Comparison of ENCODE assay signal across 33 mouse cellular contexts in genomic region chr4:104918017-104918416, GRCm38 (mm10). TPM values are rescaled to one million over a fixed set of nuclear protein-coding genes. Genes with fewer than 3 reads are reported as not detected.
A peak's percentile ranks its signal among the peaks of the same experiment; 100 is the strongest.
DNase-seq lines count a peak whose midpoint lies in the region; ATAC-seq and TF ChIP-seq lines count a peak whose summit lies in the region.
"Had no signal": no experiment of that assay in that cellular context is flagged by ENCODE, and none has a peak within 500 bp of the region (broad histone marks: within the 10 kb centered on the region; RNA-seq: fewer than 3 reads in every experiment).

No protein-coding gene starts in this region.

- TF ChIP-seq CTCF in layer of hippocampus, adult 2 months (conservative IDR thresholded peaks at IDR 0.05) = no peak

- H3K9me3 ChIP-seq in kidney, embryonic 15.5 days (replicated peaks) = no peaks in the 10 kb centered on the region
- H3K9me3 ChIP-seq: embryonic facial prominence, embryonic 12.5 days; embryonic facial prominence, embryonic 15.5 days; forebrain, embryonic 10.5 days; forebrain, embryonic 13.5 days; heart, embryonic 12.5 days; heart, embryonic 15.5 days; hindbrain, embryonic 10.5 days; hindbrain, embryonic 13.5 days had no signal

- peaks cover 9% of the 10 kb centered on the region; the same call in 1 of the 2 replicates for H3K4me1 ChIP-seq in kidney, embryonic 15.5 days
- H3K4me1 ChIP-seq: embryonic facial prominence, embryonic 12.5 days had no signal

- H3K4me2 ChIP-seq in kidney, embryonic 15.5 days = no peak overlapping the region
- H3K4me2 ChIP-seq: embryonic facial prominence, embryonic 12.5 days; embryonic facial prominence, embryonic 15.5 days; forebrain, embryonic 13.5 days; heart, embryonic 12.5 days; heart, embryonic 15.5 days; hindbrain, embryonic 13.5 days had no signal

- no peak overlapping the region for H3K27ac ChIP-seq in kidney, embryonic 15.5 days
- H3K27ac ChIP-seq in layer of hippocampus, adult 2 months = no peak overlapping the region
- H3K27ac ChIP-seq: embryonic facial prominence, embryonic 12.5 days; embryonic facial prominence, embryonic 15.5 days; forebrain, embryonic 10.5 days; forebrain, embryonic 13.5 days; gastrocnemius, adult 2 months; heart, embryonic 15.5 days; hindbrain, embryonic 10.5 days; hindbrain, embryonic 13.5 days had no signal

- no peak for ATAC-seq in kidney, embryonic 15.5 days (replicated peaks; ENCODE audit: low FRiP score)
- ATAC-seq: activated CD4-positive, CD25-positive, alpha-beta regulatory T cell, adult 4 months; CD4-positive, CD25-positive, alpha-beta regulatory T cell, adult 4 months; forebrain, embryonic 13.5 days; forebrain, postnatal 0 days; hindbrain, embryonic 16.5 days had no signal

- 0 out of 2 replicates have a peak, but pooled peaks cover 5% of the 10 kb centered on the region for H3K27me3 ChIP-seq in kidney, embryonic 15.5 days
- H3K27me3 ChIP-seq: forebrain, embryonic 13.5 days had no signal

- H3K9ac ChIP-seq in kidney, embryonic 15.5 days = no peak overlapping the region
- H3K9ac ChIP-seq: embryonic facial prominence, embryonic 12.5 days; embryonic facial prominence, embryonic 15.5 days; forebrain, embryonic 13.5 days; forebrain, postnatal 0 days; heart, embryonic 12.5 days; heart, embryonic 15.5 days; hindbrain, embryonic 13.5 days had no signal

- DNase-seq in kidney, adult 18-20 months = peak; percentile 9
- peak; percentile 8 to 23 for DNase-seq in kidney, postnatal 36 days
- DNase-seq in kidney, postnatal 14 days = no peak
- peak; percentile 72 for DNase-seq in NIH3T3 (ENCODE audit: low read depth)
- DNase-seq in fat pad, adult 2 months (ENCODE audit: extremely low read depth, low read depth, low spot score) = peak; percentile 100
- DNase-seq in layer of hippocampus, adult 2 months (ENCODE audit: low spot score in 2 of 2) = no peak
- DNase-seq in left cerebral cortex, adult 8-10 months (ENCODE audit: low spot score in 2 of 2) = no peak
- DNase-seq: adrenal gland, postnatal 14 days; cerebellum, adult 11 months; cerebellum, adult 2 months; cerebellum, adult 9-11 months; cerebellum, postnatal 25 days; forebrain, postnatal 0 days; gastrocnemius, adult 2 months; gastrocnemius, postnatal 14 days; heart, adult 18-20 months; heart, postnatal 10 days; heart, postnatal 36 days had no signal

- no peak overlapping the region for H3K4me3 ChIP-seq in kidney, embryonic 15.5 days (replicated peaks)
- no peak overlapping the region for H3K4me3 ChIP-seq in layer of hippocampus, adult 2 months
- H3K4me3 ChIP-seq: embryonic facial prominence, embryonic 12.5 days; embryonic facial prominence, embryonic 15.5 days; forebrain, embryonic 10.5 days; forebrain, embryonic 13.5 days; gastrocnemius, adult 2 months; heart, embryonic 12.5 days; heart, embryonic 15.5 days; hindbrain, embryonic 10.5 days; hindbrain, embryonic 13.5 days had no signal

- 80% methylated on average over 6 of the region's 6 CpGs for WGBS in kidney, embryonic 15.5 days

- H3K36me3 ChIP-seq in kidney, embryonic 15.5 days = no peaks in the 10 kb centered on the region
- H3K36me3 ChIP-seq: embryonic facial prominence, embryonic 12.5 days; embryonic facial prominence, embryonic 15.5 days; forebrain, embryonic 10.5 days; heart, embryonic 12.5 days; heart, embryonic 15.5 days; hindbrain, embryonic 10.5 days; hindbrain, embryonic 13.5 days had no signal

RNA-seq across cellular contexts. Expression of gene Fyb2, which starts 4.8 kb away (rescaled TPM):
- 0.45 and 0.56 TPM in 2 replicates for polyA plus RNA-seq in kidney, embryonic 15.5 days (2015; fragmentation: Nextera tagmentation; extraction: Ambion mirVana)
- total RNA-seq in layer of hippocampus, adult 2 months (2021) = 1 to 10 TPM; 2.0 to 2.4 TPM
- total RNA-seq in left cerebral cortex, adult 8-10 months (2022) = 1 to 10 TPM in 3 of 4 experiments, under 1 TPM in 1; 0.80 to 1.8 (median 1.0) TPM
- total RNA-seq: common myeloid progenitor, adult 5-6 weeks; heart, adult 18-20 months; heart, postnatal 36 days had no signal
- polyA plus RNA-seq: activated CD4-positive, CD25-positive, alpha-beta regulatory T cell, adult 4 months; CD4-positive, CD25-positive, alpha-beta regulatory T cell, adult 4 months; heart, embryonic 12.5 days had no signal

RNA-seq across cellular contexts. Expression of gene C8a, which starts 41.8 kb away (rescaled TPM):
- polyA plus RNA-seq in kidney, embryonic 15.5 days (2015; fragmentation: Nextera tagmentation; extraction: Ambion mirVana) = 0.19 and 0.23 TPM in 2 replicates
- total RNA-seq in layer of hippocampus, adult 2 months (2021) = not detected
- under 1 TPM in 2 of 4 experiments, not detected in 2; 0.24 to 0.34 TPM for total RNA-seq in left cerebral cortex, adult 8-10 months (2022)
- total RNA-seq: common myeloid progenitor, adult 5-6 weeks; forebrain, postnatal 0 days; gastrocnemius, adult 2 months; gastrocnemius, postnatal 14 days; heart, adult 18-20 months; heart, postnatal 10 days; heart, postnatal 36 days; MEL had no signal
- polyA plus RNA-seq: activated CD4-positive, CD25-positive, alpha-beta regulatory T cell, adult 4 months; C2C12; CD4-positive, CD25-positive, alpha-beta regulatory T cell, adult 4 months; embryonic facial prominence, embryonic 12.5 days; embryonic facial prominence, embryonic 15.5 days; forebrain, embryonic 10.5 days; forebrain, embryonic 13.5 days; forebrain, postnatal 0 days; heart, embryonic 15.5 days; hindbrain, embryonic 10.5 days; hindbrain, embryonic 13.5 days; hindbrain, embryonic 16.5 days had no signal

Comparison
In these comparisons a context has a peak if more than half of its experiments do, and no peak if none do; other contexts are left out.
1. DNase-seq: peak in kidney, adult 18-20 months (single experiment), kidney, postnatal 36 days (2 of 2), NIH3T3 (single experiment) and fat pad, adult 2 months (single experiment); none in kidney, postnatal 14 days (single experiment), layer of hippocampus, adult 2 months (0 of 2) and left cerebral cortex, adult 8-10 months (0 of 2).